Comparison of ENCODE assay signal across 20 mouse cellular contexts in genomic region chr7:34790459-34790858, GRCm38 (mm10). TPM values are rescaled to one million over a fixed set of nuclear protein-coding genes. Genes with fewer than 3 reads are reported as not detected.
DNase-seq lines count a peak whose midpoint lies in the region; ATAC-seq and TF ChIP-seq lines count a peak whose summit lies in the region.
"Had no signal": no experiment of that assay in that cellular context is flagged by ENCODE, and none has a peak within 500 bp of the region (broad histone marks: within the 10 kb centered on the region; RNA-seq: fewer than 3 reads in every experiment).

No protein-coding gene starts in this region.

- H3K4me2 ChIP-seq in kidney, postnatal 0 days (ENCODE audit: low read length) = no peak overlapping the region
- H3K4me2 ChIP-seq: forebrain, embryonic 15.5 days; heart, embryonic 15.5 days; midbrain, embryonic 12.5 days had no signal

- no peak overlapping the region for H3K9ac ChIP-seq in kidney, postnatal 0 days (ENCODE audit: low read depth, low read length)
- H3K9ac ChIP-seq: forebrain, embryonic 15.5 days; heart, embryonic 15.5 days; midbrain, embryonic 12.5 days had no signal

- H3K4me3 ChIP-seq in kidney, postnatal 0 days (replicated peaks; ENCODE audit: low read depth, low read length) = no peak overlapping the region
- no peak overlapping the region for H3K4me3 ChIP-seq in thymus, adult 2 months (ENCODE audit: control insufficient read depth, insufficient read depth, low read length)
- H3K4me3 ChIP-seq: embryonic facial prominence, embryonic 10.5 days; forebrain, embryonic 15.5 days; heart, embryonic 15.5 days; hindbrain, embryonic 10.5 days; midbrain, embryonic 12.5 days had no signal

- 77% methylated on average over 7 of the region's 7 CpGs for WGBS in kidney, postnatal 0 days
- WGBS in thymus, adult 2 months = 76% methylated on average over 7 of the region's 7 CpGs

- DNase-seq in kidney, postnatal 0 days (ENCODE audit: low spot score) = no peak
- no peak for DNase-seq in kidney, postnatal 14 days
- peak; percentile 11 for DNase-seq in thymus, postnatal 4 days
- no peak for DNase-seq in thymus, adult 2 months
- peak; percentile 76 for DNase-seq in R1 (ENCODE audit: low read depth, low spot score)
- DNase-seq in left cerebral cortex, adult 18-20 months (ENCODE audit: low spot score in 2 of 2) = no peak
- no peak for DNase-seq in embryo, embryonic 10.5 days (ENCODE audit: low spot score)
- DNase-seq: cerebellum, adult 11-12 months; cerebellum, postnatal 36 days; heart, adult 18-20 months; lung, adult 2 months had no signal

- no peak overlapping the region for H3K27ac ChIP-seq in kidney, postnatal 0 days
- no peak overlapping the region for H3K27ac ChIP-seq in thymus, adult 2 months (ENCODE audit: control insufficient read depth, insufficient read depth, low read length)
- H3K27ac ChIP-seq: embryonic facial prominence, embryonic 10.5 days; forebrain, embryonic 15.5 days; heart, embryonic 15.5 days; hindbrain, embryonic 10.5 days; macrophage; midbrain, embryonic 12.5 days had no signal

- no peak for TF ChIP-seq POLR2A in thymus, adult 2 months (IDR thresholded peaks at IDR 0.05; ENCODE audit: control insufficient read depth, extremely low read depth, insufficient read depth, low read length, poor library complexity)

- H3K27me3 ChIP-seq in kidney, postnatal 0 days (ENCODE audit: insufficient read depth, low read length) = no peaks in the 10 kb centered on the region
- no peaks in the 10 kb centered on the region for H3K27me3 ChIP-seq in thymus, adult 2 months (ENCODE audit: control insufficient read depth, insufficient read depth, low read length)
- H3K27me3 ChIP-seq: forebrain, embryonic 15.5 days; midbrain, embryonic 12.5 days had no signal

- H3K4me1 ChIP-seq in kidney, postnatal 0 days (replicated peaks; ENCODE audit: insufficient read depth, low read length) = no peaks in the 10 kb centered on the region
- no peaks in the 10 kb centered on the region for H3K4me1 ChIP-seq in thymus, adult 2 months (replicated peaks; ENCODE audit: control insufficient read depth, insufficient read depth, low read length)
- H3K4me1 ChIP-seq: heart, embryonic 15.5 days; hindbrain, embryonic 10.5 days; midbrain, embryonic 12.5 days had no signal

- H3K9me3 ChIP-seq in kidney, postnatal 0 days (replicated peaks; ENCODE audit: low read length) = no peaks in the 10 kb centered on the region
- H3K9me3 ChIP-seq: embryonic facial prominence, embryonic 10.5 days; forebrain, embryonic 15.5 days; heart, embryonic 15.5 days; midbrain, embryonic 12.5 days had no signal

- no peak for ATAC-seq in kidney, postnatal 0 days (replicated peaks; ENCODE audit: low FRiP score, low read depth)
- ATAC-seq: CD4-positive, CD25-positive, alpha-beta regulatory T cell, adult 4 months; forebrain, embryonic 15.5 days; inflammation-experienced regulatory T-cells, adult 6 months; Patski had no signal

- no peaks in the 10 kb centered on the region for H3K36me3 ChIP-seq in kidney, postnatal 0 days (ENCODE audit: insufficient read depth, low read length)
- H3K36me3 ChIP-seq in thymus, adult 2 months (ENCODE audit: control insufficient read depth, insufficient read depth, low read length) = no peaks in the 10 kb centered on the region
- H3K36me3 ChIP-seq: embryonic facial prominence, embryonic 10.5 days; forebrain, embryonic 15.5 days; heart, embryonic 15.5 days; hindbrain, embryonic 10.5 days; midbrain, embryonic 12.5 days had no signal

- TF ChIP-seq CTCF in kidney, postnatal 0 days (IDR thresholded peaks at IDR 0.05; ENCODE audit: low read depth) = peak; percentile 47
- TF ChIP-seq CTCF in thymus, adult 2 months (IDR thresholded peaks at IDR 0.05; ENCODE audit: borderline replicate concordance, control insufficient read depth, extremely low read depth, insufficient read depth, low read length, poor library complexity) = no peak

RNA-seq across cellular contexts. Expression of gene Chst8, which starts 22.1 kb away (rescaled TPM):
- polyA plus RNA-seq in kidney, postnatal 0 days (2015; fragmentation: Nextera tagmentation; extraction: Ambion mirVana) = 14.1 and 16.8 TPM in 2 replicates
- polyA plus RNA-seq in thymus, adult 2 months (2012; rRNA removed) = 6.1 and 6.3 TPM in 2 replicates
- 10 to 100 TPM; 22.4 to 27.9 TPM for total RNA-seq in left cerebral cortex, adult 18-20 months (2021)
- polyA plus RNA-seq: inflammation-experienced regulatory T-cells, adult 6 months; macrophage had no signal

Comparison
In these comparisons a context has a peak if more than half of its experiments do, and no peak if none do; other contexts are left out.
1. DNase-seq: peak in thymus, postnatal 4 days (single experiment) and R1 (single experiment); none in kidney, postnatal 0 days (single experiment), kidney, postnatal 14 days (single experiment), thymus, adult 2 months (single experiment), left cerebral cortex, adult 18-20 months (0 of 2) and embryo, embryonic 10.5 days (single experiment).